ENCODE assay signal across 8 mouse cellular contexts in the genomic region with DNA sequence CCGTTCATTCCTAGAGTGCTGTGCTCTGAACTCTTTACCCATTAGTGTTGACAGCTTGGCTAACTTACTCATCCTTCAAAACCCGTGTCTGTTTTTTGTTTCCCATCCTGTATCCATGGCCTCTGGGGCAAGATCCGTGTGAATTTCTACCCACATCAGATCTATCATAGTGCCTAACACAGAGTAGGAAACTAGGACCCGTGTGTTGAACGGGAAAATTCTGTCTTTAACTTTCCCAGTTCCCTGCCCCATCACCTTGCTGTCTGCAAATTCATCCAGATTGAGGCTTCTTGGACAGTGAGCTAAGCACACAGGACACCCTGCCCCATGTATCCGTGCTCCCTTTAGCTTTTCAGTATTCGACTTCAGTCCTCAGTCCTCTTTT. TPM values are rescaled to one million over a fixed set of nuclear protein-coding genes. Genes with fewer than 3 reads are reported as not detected.
DNase-seq lines count a peak whose midpoint lies in the region; ATAC-seq and TF ChIP-seq lines count a peak whose summit lies in the region.

No protein-coding gene starts in this region.

- no peak for DNase-seq in layer of hippocampus, adult 2 months (ENCODE audit: low spot score in 2 of 2)
- no peak for DNase-seq in layer of hippocampus, postnatal 14 days (ENCODE audit: low spot score in 2 of 2)
- no peak for DNase-seq in embryonic facial prominence, embryonic 11.5 days (ENCODE audit: low spot score)
- DNase-seq in hindbrain, postnatal 0 days (ENCODE audit: low spot score), result no peak
- DNase-seq in midbrain, postnatal 0 days (ENCODE audit: low spot score), result no peak
- no peak for DNase-seq in left cerebral cortex, postnatal 10 days (ENCODE audit: extremely low spot score in 1 of 2, low spot score in 2 of 2)
- DNase-seq in MN1 (ENCODE audit: low spot score), result no peak
- DNase-seq in spleen, postnatal 10 days (ENCODE audit: low spot score in 2 of 2), result no peak

- peak; percentile 26; the same call in 1 of the 2 replicates for ATAC-seq in embryonic facial prominence, embryonic 11.5 days (replicated peaks; ENCODE audit: insufficient number of reproducible peaks, low FRiP score, low TSS enrichment, low read depth)
- peak; percentile 33; the same call in 1 of the 2 replicates for ATAC-seq in hindbrain, postnatal 0 days
- 0 out of 2 replicates have a peak, but pooled peaks have one; percentile 13 for ATAC-seq in midbrain, postnatal 0 days (ENCODE audit: low FRiP score)

- intact Hi-C loops in left cerebral cortex, postnatal 10 days (cut with DNase I), result no loop called here

- H3K4me1 ChIP-seq in embryonic facial prominence, embryonic 11.5 days (ENCODE audit: control insufficient read depth, insufficient read depth, low read length), result no peaks in the 10 kb centered on the region
- H3K4me1 ChIP-seq in hindbrain, postnatal 0 days (ENCODE audit: insufficient read depth, low read length), result peaks cover 13% of the 10 kb centered on the region
- H3K4me1 ChIP-seq in midbrain, postnatal 0 days (ENCODE audit: insufficient read depth, low read length), result peaks cover 8% of the 10 kb centered on the region

- peak overlapping the region; percentile 77 for H3K4me2 ChIP-seq in embryonic facial prominence, embryonic 11.5 days (ENCODE audit: low read depth, low read length)
- H3K4me2 ChIP-seq in hindbrain, postnatal 0 days (ENCODE audit: low read depth, low read length), result peak overlapping the region; percentile 89
- H3K4me2 ChIP-seq in midbrain, postnatal 0 days (ENCODE audit: low read depth, low read length, poor library complexity, severe bottlenecking), result peak overlapping the region; percentile 89

- WGBS in embryonic facial prominence, embryonic 11.5 days, result 3% methylated on average over 7 of the region's 7 CpGs
- WGBS in hindbrain, postnatal 0 days, result 1% methylated on average over 7 of the region's 7 CpGs
- WGBS in midbrain, postnatal 0 days, result 2% methylated on average over 7 of the region's 7 CpGs

- no peaks in the 10 kb centered on the region for H3K9me3 ChIP-seq in embryonic facial prominence, embryonic 11.5 days (replicated peaks; ENCODE audit: control insufficient read depth, low read length)
- H3K9me3 ChIP-seq in hindbrain, postnatal 0 days (ENCODE audit: low read length), result no peaks in the 10 kb centered on the region
- no peaks in the 10 kb centered on the region for H3K9me3 ChIP-seq in midbrain, postnatal 0 days (ENCODE audit: low read length)

- no peak for TF ChIP-seq CTCF in layer of hippocampus, adult 2 months (conservative IDR thresholded peaks at IDR 0.05)
- no peak for TF ChIP-seq CTCF in hindbrain, postnatal 0 days (IDR thresholded peaks at IDR 0.05; ENCODE audit: low read depth)
- TF ChIP-seq CTCF in midbrain, postnatal 0 days (IDR thresholded peaks at IDR 0.05), result no peak

- no peaks in the 10 kb centered on the region for H3K27me3 ChIP-seq in embryonic facial prominence, embryonic 11.5 days (ENCODE audit: control insufficient read depth, insufficient read depth, low read length)
- no peaks in the 10 kb centered on the region for H3K27me3 ChIP-seq in hindbrain, postnatal 0 days (ENCODE audit: insufficient read depth, low read length)
- no peaks in the 10 kb centered on the region for H3K27me3 ChIP-seq in midbrain, postnatal 0 days (ENCODE audit: insufficient read depth, low read length)

- peak overlapping the region; percentile 80 for H3K9ac ChIP-seq in embryonic facial prominence, embryonic 11.5 days (replicated peaks; ENCODE audit: low read length)
- peak overlapping the region; percentile 83 for H3K9ac ChIP-seq in hindbrain, postnatal 0 days (replicated peaks; ENCODE audit: low read length)
- peak overlapping the region; percentile 65 for H3K9ac ChIP-seq in midbrain, postnatal 0 days (replicated peaks; ENCODE audit: low read length, poor library complexity, severe bottlenecking)

- H3K27ac ChIP-seq in layer of hippocampus, adult 2 months, result peak overlapping the region; percentile 83
- H3K27ac ChIP-seq in embryonic facial prominence, embryonic 11.5 days (replicated peaks; ENCODE audit: low read depth, low read length), result no peak overlapping the region
- H3K27ac ChIP-seq in hindbrain, postnatal 0 days, result peak overlapping the region; percentile 54; the same call in 1 of the 2 replicates
- no peak overlapping the region for H3K27ac ChIP-seq in midbrain, postnatal 0 days (ENCODE audit: low read depth, low read length)

- H3K4me3 ChIP-seq in layer of hippocampus, adult 2 months, result peak overlapping the region; percentile 73
- H3K4me3 ChIP-seq in embryonic facial prominence, embryonic 11.5 days (ENCODE audit: low read depth, low read length), result peak overlapping the region; percentile 79
- H3K4me3 ChIP-seq in hindbrain, postnatal 0 days (ENCODE audit: low read length), result peak overlapping the region; percentile 93
- peak overlapping the region; percentile 91 for H3K4me3 ChIP-seq in midbrain, postnatal 0 days (ENCODE audit: low read depth, low read length)

- H3K36me3 ChIP-seq in embryonic facial prominence, embryonic 11.5 days (replicated peaks; ENCODE audit: control insufficient read depth, insufficient read depth, low read depth, low read length), result no peaks in the 10 kb centered on the region; the same call in 1 of the 2 replicates
- H3K36me3 ChIP-seq in hindbrain, postnatal 0 days (ENCODE audit: insufficient read depth, low read length), result no peaks in the 10 kb centered on the region; the same call in 1 of the 2 replicates
- peaks cover 3% of the 10 kb centered on the region; the same call in 1 of the 2 replicates for H3K36me3 ChIP-seq in midbrain, postnatal 0 days (ENCODE audit: insufficient read depth, low read length)

RNA-seq across cellular contexts. Expression of gene Wars, which starts 0.5 kb away (rescaled TPM):
- total RNA-seq in layer of hippocampus, adult 2 months (2021), result 10 to 100 TPM; 82.0 to 86.2 TPM
- 10 to 100 TPM; 83.7 to 85.6 TPM for total RNA-seq in layer of hippocampus, postnatal 14 days (2021)
- 113 and 118 TPM in 2 replicates for polyA plus RNA-seq in embryonic facial prominence, embryonic 11.5 days (2014; fragmentation: Nextera tagmentation; extraction: Ambion mirVana)
- total RNA-seq in hindbrain, postnatal 0 days (2014; rRNA removed), result 114 and 123 TPM in 2 replicates
- 92.4 and 95.4 TPM in 2 replicates for polyA plus RNA-seq in hindbrain, postnatal 0 days (2015; fragmentation: Nextera tagmentation; extraction: Ambion mirVana)
- total RNA-seq in midbrain, postnatal 0 days (2014; rRNA removed), result 108 and 142 TPM in 2 replicates
- polyA plus RNA-seq in midbrain, postnatal 0 days (2015; fragmentation: Nextera tagmentation; extraction: Ambion mirVana), result 97.3 and 99.1 TPM in 2 replicates
- 10 to 100 TPM; 90.4 to 92.5 TPM for total RNA-seq in left cerebral cortex, postnatal 10 days (2021)

RNA-seq across cellular contexts. Expression of gene Wdr25, which starts 1.0 kb away (rescaled TPM):
- total RNA-seq in layer of hippocampus, adult 2 months (2021), result 10 to 100 TPM; 11.0 to 12.2 TPM
- total RNA-seq in layer of hippocampus, postnatal 14 days (2021), result 10 to 100 TPM in 1 of 2 experiments, 1 to 10 TPM in 1; 6.3 to 10.1 TPM
- polyA plus RNA-seq in embryonic facial prominence, embryonic 11.5 days (2014; fragmentation: Nextera tagmentation; extraction: Ambion mirVana), result 4.1 and 5.6 TPM in 2 replicates
- 5.8 and 7.4 TPM in 2 replicates for total RNA-seq in hindbrain, postnatal 0 days (2014; rRNA removed)
- polyA plus RNA-seq in hindbrain, postnatal 0 days (2015; fragmentation: Nextera tagmentation; extraction: Ambion mirVana), result 4.7 and 5.4 TPM in 2 replicates
- 5.2 and 6.5 TPM in 2 replicates for total RNA-seq in midbrain, postnatal 0 days (2014; rRNA removed)
- polyA plus RNA-seq in midbrain, postnatal 0 days (2015; fragmentation: Nextera tagmentation; extraction: Ambion mirVana), result 5.1 and 6.1 TPM in 2 replicates
- 1 to 10 TPM; 5.8 to 6.1 TPM for total RNA-seq in left cerebral cortex, postnatal 10 days (2021)

RNA-seq across cellular contexts. Expression of gene Slc25a47, which starts 58.6 kb away (rescaled TPM):
- 1 to 10 TPM; 9.2 to 9.6 TPM for total RNA-seq in layer of hippocampus, adult 2 months (2021)
- 10 to 100 TPM; 10.2 to 11.5 TPM for total RNA-seq in layer of hippocampus, postnatal 14 days (2021)
- 11.8 and 13.2 TPM in 2 replicates for polyA plus RNA-seq in embryonic facial prominence, embryonic 11.5 days (2014; fragmentation: Nextera tagmentation; extraction: Ambion mirVana)
- 4.0 and 13.7 TPM in 2 replicates for total RNA-seq in hindbrain, postnatal 0 days (2014; rRNA removed)
- polyA plus RNA-seq in hindbrain, postnatal 0 days (2015; fragmentation: Nextera tagmentation; extraction: Ambion mirVana), result 5.9 and 6.7 TPM in 2 replicates
- total RNA-seq in midbrain, postnatal 0 days (2014; rRNA removed), result 8.6 and 13.2 TPM in 2 replicates
- 5.7 and 5.9 TPM in 2 replicates for polyA plus RNA-seq in midbrain, postnatal 0 days (2015; fragmentation: Nextera tagmentation; extraction: Ambion mirVana)
- total RNA-seq in left cerebral cortex, postnatal 10 days (2021), result 1 to 10 TPM; 8.4 to 9.3 TPM

RNA-seq across cellular contexts. Expression of gene Slc25a29, which starts 58.7 kb away (rescaled TPM):
- 10 to 100 TPM; 21.7 to 23.3 TPM for total RNA-seq in layer of hippocampus, adult 2 months (2021)
- 10 to 100 TPM; 17.2 to 20.1 TPM for total RNA-seq in layer of hippocampus, postnatal 14 days (2021)
- 11.9 and 13.9 TPM in 2 replicates for polyA plus RNA-seq in embryonic facial prominence, embryonic 11.5 days (2014; fragmentation: Nextera tagmentation; extraction: Ambion mirVana)
- 15.5 and 18.0 TPM in 2 replicates for total RNA-seq in hindbrain, postnatal 0 days (2014; rRNA removed)
- 13.0 and 14.4 TPM in 2 replicates for polyA plus RNA-seq in hindbrain, postnatal 0 days (2015; fragmentation: Nextera tagmentation; extraction: Ambion mirVana)
- total RNA-seq in midbrain, postnatal 0 days (2014; rRNA removed), result 20.1 and 21.8 TPM in 2 replicates
- 14.6 and 15.6 TPM in 2 replicates for polyA plus RNA-seq in midbrain, postnatal 0 days (2015; fragmentation: Nextera tagmentation; extraction: Ambion mirVana)
- total RNA-seq in left cerebral cortex, postnatal 10 days (2021), result 10 to 100 TPM; 13.2 to 14.4 TPM

Comparison
In these comparisons a context has a peak if more than half of its experiments do, and no peak if none do; other contexts are left out.
1. H3K27ac ChIP-seq: peak in layer of hippocampus, adult 2 months (single experiment) and hindbrain, postnatal 0 days (single experiment); none in embryonic facial prominence, embryonic 11.5 days (single experiment) and midbrain, postnatal 0 days (single experiment).
2. Peak in every context shown above with its lines, with median percentiles within 50 percentile points of each other: H3K4me3 ChIP-seq, ATAC-seq, H3K4me2 ChIP-seq and H3K9ac ChIP-seq.